Mouse (Mus musculus) forebrain, embryonic 12.5 days (tissue): Measurements from ENCODE around the gene Gsap. TPM values are rescaled to one million over a fixed set of nuclear protein-coding genes. Genes with fewer than 3 reads are reported as not detected.
"Not testable (repeated sequence)": the region's sequence is repeated elsewhere in the genome, so short reads cannot be mapped to it uniquely, and the experiment has no call there.

ENCODE experiments used
- ATAC-seq: fragments of 200-750 bp; cut with Nextera tagmentation; 2 replicates; pipeline ENCODE4 v1.8.0; 2017; ENCODE audit warnings: moderate TSS enrichment; ENCODE audit not compliant: low FRiP score
- H3K27ac ChIP-seq: fragments of 300-500 bp; sonication (generic); 2 replicates; pipeline ENCODE4 v1.5.1; 2016; ENCODE audit warnings: mild to moderate bottlenecking
- H3K27me3 ChIP-seq: fragments of 300-500 bp; sonication (generic); 2 replicates; pipeline ENCODE4 v1.6.1; 2016; ENCODE audit warnings: mild to moderate bottlenecking
- H3K36me3 ChIP-seq: fragments of 300-500 bp; sonication (generic); replicated peaks from 2 replicates; pipeline ENCODE4 v1.6.1; 2016; ENCODE audit warnings: mild to moderate bottlenecking
- H3K4me1 ChIP-seq: fragments of 300-500 bp; sonication (generic); 2 replicates; pipeline ENCODE4 v1.6.1; 2016
- H3K4me2 ChIP-seq: fragments of 300-500 bp; sonication (generic); 2 replicates; pipeline ENCODE4 v1.6.1; 2016; ENCODE audit warnings: mild to moderate bottlenecking, moderate library complexity
- H3K4me3 ChIP-seq: fragments of 300-500 bp; sonication (generic); replicated peaks from 2 replicates; pipeline ENCODE4 v1.5.1; 2016; ENCODE audit warnings: mild to moderate bottlenecking
- H3K9ac ChIP-seq: fragments of 300-500 bp; sonication (generic); 2 replicates; pipeline ENCODE4 v1.6.1; 2016; ENCODE audit warnings: mild to moderate bottlenecking
- H3K9me3 ChIP-seq: fragments of 300-500 bp; sonication (generic); 2 replicates; pipeline ENCODE4 v1.6.1; 2016
- WGBS: fragments of 180-500 bp; shearing (Covaris S2); methylation state at CpG from one replicate; pipeline ENCODE4 v1.1.7; 2016; 5-methylcytosine and 5-hydroxymethylcytosine counted together
- polyA plus RNA-seq: library from polyadenylated mRNA; unstranded; fragments of >200 nt; fragmentation: Nextera tagmentation; extraction: Ambion mirVana; gene quantifications from 2 replicates; pipeline ENCODE4 v1.2.1, GENCODE M21; 2016

Gene Gsap
- 2.8 and 3.6 TPM in 2 replicates for polyA plus RNA-seq

- Histone ChIP-seq H3K27ac (no peak within 1 kb of the TSS), H3K9me3 (no peaks in the 10 kb centered on the region), H3K9ac (peak within 1 kb of the TSS; percentile 61), H3K4me3 (peak within 1 kb of the TSS; percentile 54), H3K4me2 (peak within 1 kb of the TSS; percentile 84), H3K4me1 (peaks cover 12% of the 10 kb centered on the region), H3K27me3 (0 out of 2 replicates have a peak, but pooled peaks cover 3% of the 10 kb centered on the region), H3K36me3 (no peaks in the 10 kb centered on the region)
- ATAC-seq: peak; percentile 88
- WGBS: 5% methylated on average over 42 of the region's 43 CpGs
Measured at GRCm38 (mm10) chr5:21185764-21186685, at the start of gene Gsap. Gene Gsap, plus strand, starts transcription at chr5:21186255.

GRCm38 (mm10) chr5:21136575-21136974, 49.5 kb upstream of the Gsap start:
- WGBS: 77% methylated on average over 5 of the region's 5 CpGs
- H3K36me3 ChIP-seq: no peaks in the 10 kb centered on the region
- H3K4me3 ChIP-seq: no peak overlapping the region
- no peak overlapping the region for H3K4me2 ChIP-seq
- no peaks in the 10 kb centered on the region for H3K27me3 ChIP-seq
- no peak for ATAC-seq
- no peak overlapping the region for H3K9ac ChIP-seq
- H3K9me3 ChIP-seq: no peaks in the 10 kb centered on the region
- no peak overlapping the region for H3K27ac ChIP-seq
- no peaks in the 10 kb centered on the region for H3K4me1 ChIP-seq

GRCm38 (mm10) chr5:21139505-21139904, 46.5 kb upstream of the Gsap start:
- WGBS: 61% methylated on average over 9 of the region's 9 CpGs
- Histone ChIP-seq H3K27ac (no peak overlapping the region), H3K4me2 (no peak overlapping the region), H3K27me3 (no peaks in the 10 kb centered on the region), H3K4me1 (no peaks in the 10 kb centered on the region), H3K9me3 (no peaks in the 10 kb centered on the region), H3K36me3 (no peaks in the 10 kb centered on the region), H3K9ac (no peak overlapping the region), H3K4me3 (no peak overlapping the region)
- peak; percentile 55; the same call in 1 of the 2 replicates for ATAC-seq

- not testable (repeated sequence) for H3K27ac ChIP-seq
Measured at GRCm38 (mm10) chr5:21141133-21141551, 44.9 kb upstream of the Gsap start.

GRCm38 (mm10) chr5:21141626-21142025, 44.4 kb upstream of the Gsap start:
- Histone ChIP-seq H3K9ac (no peak overlapping the region), H3K27me3 (no peaks in the 10 kb centered on the region), H3K27ac (no peak overlapping the region), H3K9me3 (no peaks in the 10 kb centered on the region), H3K4me1 (no peaks in the 10 kb centered on the region), H3K36me3 (no peaks in the 10 kb centered on the region), H3K4me2 (no peak overlapping the region), H3K4me3 (no peak overlapping the region)
- WGBS: 53% methylated on average over 5 of the region's 5 CpGs
- ATAC-seq: no peak

More at GRCm38 (mm10) chr5:21141133-21141551, 44.9 kb upstream of the Gsap start:
- not testable (repeated sequence) for H3K9me3 ChIP-seq, H3K27me3 ChIP-seq, H3K36me3 ChIP-seq, H3K9ac ChIP-seq, H3K4me3 ChIP-seq, ATAC-seq, H3K4me1 ChIP-seq, H3K4me2 ChIP-seq
- WGBS: 76% methylated on average over 7 of the region's 7 CpGs

GRCm38 (mm10) chr5:21143032-21143431, 43.0 kb upstream of the Gsap start:
- Histone ChIP-seq H3K9ac (no peak overlapping the region), H3K27ac (no peak overlapping the region), H3K9me3 (no peaks in the 10 kb centered on the region), H3K27me3 (no peaks in the 10 kb centered on the region), H3K4me2 (no peak overlapping the region), H3K4me3 (no peak overlapping the region), H3K4me1 (no peaks in the 10 kb centered on the region), H3K36me3 (no peaks in the 10 kb centered on the region)
- no peak for ATAC-seq
- WGBS: 89% methylated on average over 7 of the region's 7 CpGs

- ATAC-seq: no peak
Measured at GRCm38 (mm10) chr5:21144506-21145169, 41.4 kb upstream of the Gsap start.

GRCm38 (mm10) chr5:21148358-21148757, 37.7 kb upstream of the Gsap start:
- 83% methylated on average over 3 of the region's 3 CpGs for WGBS
- no peak for ATAC-seq

More at GRCm38 (mm10) chr5:21144506-21145169, 41.4 kb upstream of the Gsap start:
- H3K9me3 ChIP-seq: no peaks in the 10 kb centered on the region
- H3K27ac ChIP-seq: no peak overlapping the region
- no peaks in the 10 kb centered on the region for H3K27me3 ChIP-seq
- H3K4me3 ChIP-seq: no peak overlapping the region
- no peak overlapping the region for H3K9ac ChIP-seq
- 77% methylated on average over 8 of the region's 8 CpGs for WGBS
- no peaks in the 10 kb centered on the region for H3K4me1 ChIP-seq
- H3K4me2 ChIP-seq: no peak overlapping the region
- H3K36me3 ChIP-seq: no peaks in the 10 kb centered on the region

GRCm38 (mm10) chr5:21153672-21154071, 32.4 kb upstream of the Gsap start:
- no peak overlapping the region for H3K4me2 ChIP-seq
- no peak for ATAC-seq
- 78% methylated on average over 1 of the region's 1 CpGs for WGBS
- H3K4me3 ChIP-seq: no peak overlapping the region
- H3K27ac ChIP-seq: no peak overlapping the region
- no peak overlapping the region for H3K9ac ChIP-seq
- H3K9me3 ChIP-seq: no peaks in the 10 kb centered on the region
- H3K4me1 ChIP-seq: no peaks in the 10 kb centered on the region
- H3K27me3 ChIP-seq: no peaks in the 10 kb centered on the region
- H3K36me3 ChIP-seq: no peaks in the 10 kb centered on the region

More at GRCm38 (mm10) chr5:21148358-21148757, 37.7 kb upstream of the Gsap start:
- Histone ChIP-seq H3K36me3 (no peaks in the 10 kb centered on the region), H3K27me3 (no peaks in the 10 kb centered on the region), H3K4me3 (no peak overlapping the region), H3K9me3 (no peaks in the 10 kb centered on the region), H3K27ac (no peak overlapping the region), H3K9ac (no peak overlapping the region), H3K4me1 (no peaks in the 10 kb centered on the region), H3K4me2 (no peak overlapping the region)

- Histone ChIP-seq H3K36me3 (no peaks in the 10 kb centered on the region), H3K4me1 (no peaks in the 10 kb centered on the region), H3K4me3 (no peak overlapping the region), H3K27me3 (no peaks in the 10 kb centered on the region), H3K4me2 (no peak overlapping the region), H3K27ac (no peak overlapping the region), H3K9me3 (no peaks in the 10 kb centered on the region), H3K9ac (no peak overlapping the region)
- no peak for ATAC-seq
- 84% methylated on average over 3 of the region's 3 CpGs for WGBS
Measured at GRCm38 (mm10) chr5:21156770-21157169, 29.3 kb upstream of the Gsap start.

- no peak overlapping the region for H3K4me2 ChIP-seq
- no peaks in the 10 kb centered on the region for H3K4me1 ChIP-seq
- H3K27me3 ChIP-seq: no peaks in the 10 kb centered on the region
- ATAC-seq: no peak
- H3K9me3 ChIP-seq: no peaks in the 10 kb centered on the region
- H3K36me3 ChIP-seq: no peaks in the 10 kb centered on the region
- no peak overlapping the region for H3K27ac ChIP-seq
- no peak overlapping the region for H3K4me3 ChIP-seq
- WGBS: 86% methylated on average over 3 of the region's 3 CpGs
- no peak overlapping the region for H3K9ac ChIP-seq
Measured at GRCm38 (mm10) chr5:21159536-21159935, 26.5 kb upstream of the Gsap start.

- Histone ChIP-seq H3K27ac (no peak overlapping the region), H3K36me3 (no peaks in the 10 kb centered on the region), H3K27me3 (no peaks in the 10 kb centered on the region), H3K9me3 (no peaks in the 10 kb centered on the region), H3K4me2 (no peak overlapping the region), H3K4me3 (no peak overlapping the region), H3K9ac (no peak overlapping the region), H3K4me1 (no peaks in the 10 kb centered on the region)
- WGBS: 81% methylated on average over 1 of the region's 1 CpGs
- no peak for ATAC-seq
Measured at GRCm38 (mm10) chr5:21160781-21161180, 25.3 kb upstream of the Gsap start.
